Mouse (Mus musculus) layer of hippocampus, adult 9-10 months (tissue): Measurements from ENCODE around the gene Fcnb.

ENCODE experiments used
- DNase-seq: peaks from one replicate; pipeline ENCODE4 v3.0.0; 2022; ENCODE audit warnings: low spot score

Gene Fcnb

DNA sequence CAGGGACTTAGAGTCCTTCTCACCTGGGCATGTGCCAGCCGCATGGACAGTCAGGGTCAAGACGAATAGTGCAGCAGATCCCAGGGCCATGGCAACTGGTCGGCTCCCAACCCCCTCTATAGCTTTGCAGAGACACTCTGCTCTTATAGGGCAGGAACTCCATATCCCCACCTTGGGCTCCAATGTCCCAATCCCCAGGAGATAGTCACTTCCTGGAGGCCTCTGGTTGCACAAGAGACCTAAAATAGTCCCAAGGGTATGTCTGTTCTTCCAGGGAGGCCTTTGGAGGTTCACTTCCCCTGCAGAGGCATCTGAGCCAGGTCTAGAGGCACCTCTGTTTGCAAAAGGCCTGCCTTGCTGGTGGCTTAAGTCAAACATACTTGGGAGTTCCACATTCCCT, at the start of gene Fcnb:
Gene Fcnb (minus strand): TSS at position 118 of the 400 bp plus-strand sequence.
- DNase-seq, result no peak

DNA sequence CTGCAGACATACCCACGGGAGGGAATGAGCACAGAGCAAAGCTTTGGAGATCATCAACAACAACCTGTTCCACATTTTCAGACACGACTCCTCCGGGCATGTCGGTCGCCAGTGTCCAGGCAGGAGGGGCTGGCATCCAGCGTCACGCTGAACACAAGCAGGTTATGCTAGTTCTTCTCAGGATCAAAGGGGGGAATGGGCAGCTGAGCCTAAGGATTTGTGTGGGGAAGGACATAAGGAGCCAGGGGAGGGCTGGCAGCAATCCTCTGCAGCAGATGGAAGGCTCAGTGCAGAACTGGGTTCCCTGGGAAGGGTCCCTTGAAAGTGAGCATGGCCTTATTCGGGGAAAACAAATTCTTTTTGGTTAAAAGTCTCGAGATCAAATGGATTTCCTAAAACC, 49.1 kb upstream of the Fcnb start:
- DNase-seq, result no peak

GRCm38 (mm10) chr2:28132117-28132516, 47.4 kb upstream of the Fcnb start:
- DNase-seq, result no peak

DNA sequence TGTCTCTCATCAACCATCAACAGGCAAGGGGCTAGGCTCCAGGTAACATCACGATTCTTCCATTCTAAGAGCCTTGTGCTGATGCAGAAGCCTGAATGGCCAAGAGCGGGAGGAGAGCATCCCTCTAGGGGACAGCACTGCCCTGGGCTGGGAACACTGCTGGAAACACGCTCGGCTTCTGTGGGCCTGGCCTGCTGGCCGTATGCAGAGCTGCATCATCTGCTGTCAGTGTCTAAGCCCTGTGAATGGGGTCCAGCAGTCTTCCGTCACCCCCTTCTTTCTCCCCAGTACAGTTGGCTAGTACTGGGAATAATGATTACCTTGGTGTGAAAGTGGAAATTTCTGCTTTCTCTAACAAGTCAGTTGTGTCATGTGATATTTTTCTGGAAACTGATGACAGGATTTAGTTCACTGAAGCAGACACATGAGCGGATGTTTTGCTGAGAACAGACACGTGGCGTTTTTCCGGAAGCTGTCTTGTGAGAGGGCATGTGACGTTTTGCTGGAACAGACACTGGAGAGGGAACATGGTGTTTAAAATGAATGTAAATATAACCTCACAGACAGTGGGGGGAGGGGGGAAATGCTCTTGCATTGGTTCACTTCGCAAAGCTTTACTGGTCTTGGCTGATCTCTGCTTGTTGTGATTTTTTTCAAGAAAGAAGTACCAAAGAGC, 42.2 kb upstream of the Fcnb start:
- DNase-seq, result no peak

DNA sequence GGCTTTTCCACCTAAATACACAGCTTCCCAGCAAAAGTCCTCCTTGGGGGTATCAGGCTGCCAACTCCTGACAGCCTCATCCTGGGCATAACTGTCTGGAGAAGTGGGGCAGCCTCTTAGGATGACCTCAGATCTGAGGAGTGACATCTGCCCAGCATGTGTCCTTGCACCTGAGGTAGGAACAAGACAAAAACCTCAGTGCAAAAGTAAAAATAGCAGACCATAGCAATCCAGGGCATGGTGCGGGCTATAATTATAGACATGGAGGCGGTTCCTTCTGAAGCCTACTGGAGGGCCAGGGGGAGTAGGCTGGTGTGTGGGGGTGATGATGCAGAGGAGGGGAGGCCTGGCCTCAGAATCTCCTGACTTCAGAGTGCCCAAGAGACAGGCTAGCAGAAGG, 39.2 kb upstream of the Fcnb start:
- DNase-seq, result no peak

DNA sequence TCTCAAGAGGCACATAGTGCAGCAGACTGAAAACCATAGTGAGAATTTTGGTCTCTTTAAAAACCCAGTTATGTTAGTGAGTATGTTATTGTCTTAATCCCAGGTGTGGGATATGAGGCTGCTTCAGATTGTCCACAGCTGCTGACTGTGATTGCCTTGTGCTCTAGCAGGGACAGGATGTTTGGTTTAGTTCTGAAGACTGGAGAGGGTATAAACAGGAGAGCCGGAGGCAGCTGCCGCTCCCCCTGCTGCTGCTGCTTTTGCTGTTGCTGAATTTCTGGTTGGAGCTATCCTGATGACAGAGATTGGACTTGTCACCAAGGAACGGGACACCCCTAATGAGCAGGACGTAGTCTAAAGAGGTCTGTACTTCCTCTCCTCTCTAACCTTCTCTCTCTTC, 36.6 kb upstream of the Fcnb start:
- DNase-seq, result no peak

GRCm38 (mm10) chr2:28120342-28120741, 35.7 kb upstream of the Fcnb start:
- no peak for DNase-seq

- DNase-seq, result no peak
Observed at GRCm38 (mm10) chr2:28118518-28119116, 33.9 kb upstream of the Fcnb start.

GRCm38 (mm10) chr2:28117490-28118308, 33.0 kb upstream of the Fcnb start:
- no peak for DNase-seq

DNA sequence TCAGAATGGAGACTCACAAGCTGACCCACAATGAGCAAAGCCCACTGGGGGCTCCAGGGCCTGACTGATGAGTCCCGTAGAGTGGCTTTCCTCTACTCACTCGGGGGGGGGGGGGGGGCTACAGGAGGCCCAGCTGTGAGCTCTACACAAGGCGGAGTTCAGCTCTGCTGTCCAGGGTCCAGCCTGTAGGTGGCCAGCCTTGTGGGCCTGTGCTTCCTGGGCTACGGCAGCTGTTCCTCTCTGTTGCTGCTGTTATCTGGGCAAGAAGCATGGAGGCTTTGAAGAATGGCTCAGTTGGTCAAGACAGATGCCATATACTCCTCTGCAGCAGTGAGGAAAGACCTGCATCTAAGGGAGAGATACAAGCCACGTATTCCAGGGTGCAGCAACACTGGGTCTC, 24.1 kb upstream of the Fcnb start:
- no peak for DNase-seq

DNA sequence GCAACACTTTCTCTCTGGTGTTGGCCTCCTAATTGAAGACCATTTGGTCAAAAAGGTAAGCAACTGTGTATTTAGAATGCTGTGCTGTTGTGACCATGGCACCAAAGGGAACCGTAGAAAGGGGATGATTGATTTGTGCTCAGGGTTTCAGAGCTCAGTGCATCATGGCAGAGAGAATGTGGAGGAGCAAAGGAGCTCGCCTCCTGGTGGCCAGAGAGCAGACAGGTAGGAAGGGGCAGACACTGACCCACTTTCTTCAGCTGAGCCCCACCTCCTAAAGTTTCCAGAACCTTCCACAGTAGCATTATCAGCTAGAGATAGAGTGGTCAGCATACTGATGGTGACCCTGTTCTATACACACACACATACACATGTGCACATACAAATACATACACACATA, 21.3 kb upstream of the Fcnb start:
- DNase-seq, result no peak

DNA sequence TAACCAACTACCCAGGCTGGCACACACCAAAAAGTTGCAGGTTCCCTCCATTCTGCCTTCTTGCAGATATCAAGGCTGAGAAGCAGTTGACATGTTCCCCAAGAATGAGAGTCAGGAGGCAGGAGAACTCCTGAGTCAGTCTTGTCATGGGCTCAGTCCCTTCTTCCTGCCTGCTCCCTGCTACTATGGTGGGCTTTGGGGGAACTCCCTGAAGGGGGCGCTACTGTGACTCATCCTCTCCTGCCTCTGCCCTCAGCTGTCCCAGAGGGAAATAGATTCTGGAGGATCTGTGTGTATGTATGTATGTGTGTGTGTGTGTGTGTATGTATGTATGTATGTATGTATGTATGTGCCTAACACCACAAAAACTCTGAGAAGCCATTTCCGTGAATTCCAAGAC, 19.0 kb upstream of the Fcnb start:
- DNase-seq, result no peak

DNA sequence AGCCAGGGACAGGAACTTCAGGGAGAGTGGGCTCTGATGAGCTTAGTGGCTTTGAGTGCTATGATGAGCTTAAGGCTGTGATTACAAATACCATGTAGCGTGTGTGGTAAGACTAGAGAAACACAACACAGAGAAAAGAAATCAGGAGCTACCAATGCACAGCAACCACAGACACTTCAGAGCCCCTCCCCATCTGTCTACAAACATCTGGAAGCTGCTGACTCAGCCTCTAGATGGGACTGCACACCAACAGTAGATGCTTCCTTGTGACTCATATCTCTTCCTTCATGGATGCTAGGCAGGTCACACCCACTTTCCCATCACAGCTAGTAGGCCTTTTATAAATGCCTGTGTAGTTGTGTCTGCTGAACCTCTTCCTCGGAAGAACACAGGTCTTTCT, 17.2 kb upstream of the Fcnb start:
- no peak for DNase-seq

GRCm38 (mm10) chr2:28100796-28101483, 16.3 kb upstream of the Fcnb start:
- DNase-seq, result no peak

DNA sequence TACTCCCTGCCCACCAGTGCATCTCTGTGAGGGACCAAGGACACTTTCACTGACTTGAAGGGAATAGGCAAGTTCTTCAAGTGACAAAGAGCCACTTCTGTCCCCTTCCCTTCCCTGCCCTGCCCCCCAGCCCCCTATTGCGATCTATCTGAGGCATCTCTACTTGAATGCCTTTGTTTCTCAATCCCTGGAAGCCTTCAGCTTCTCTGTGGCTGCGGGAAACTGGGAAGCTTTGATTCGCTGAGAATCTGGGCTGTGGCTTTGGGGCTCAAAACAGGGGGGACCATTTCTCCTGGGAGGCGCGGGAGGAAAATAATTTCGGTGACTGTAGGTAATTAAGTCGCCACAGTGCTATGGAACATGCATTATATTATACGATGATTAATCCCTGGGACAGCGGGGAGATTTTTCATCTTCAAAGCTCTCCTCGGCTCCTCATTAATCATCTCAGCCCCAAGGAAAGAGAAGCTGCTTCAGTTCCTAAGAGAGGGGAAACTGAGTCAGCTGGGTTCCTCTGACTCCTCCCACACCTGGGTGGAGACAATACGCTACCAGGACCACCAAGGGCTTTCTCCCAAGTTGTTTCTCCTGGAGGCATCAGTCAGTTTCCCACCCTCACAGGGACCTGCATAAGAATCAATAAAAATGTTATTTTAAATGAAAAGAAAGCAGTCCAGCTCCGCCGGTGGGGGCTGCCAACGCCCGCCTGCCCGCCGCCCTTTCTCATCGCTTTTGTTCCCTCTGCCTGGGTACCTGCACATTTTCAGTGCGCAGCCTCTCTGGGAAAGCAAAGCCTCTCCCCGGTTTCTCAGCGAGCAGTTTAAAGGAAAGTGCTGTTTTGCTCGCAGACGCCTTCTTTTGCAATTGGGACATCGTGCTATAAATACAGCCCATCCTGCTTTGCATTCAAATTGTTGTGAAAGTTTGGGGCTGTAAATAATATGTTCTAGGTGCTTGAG, 14.1 kb upstream of the Fcnb start:
- DNase-seq, result no peak

- DNase-seq, result no peak
Observed at GRCm38 (mm10) chr2:28096751-28097309, 12.1 kb upstream of the Fcnb start.

- DNase-seq, result no peak
Observed at GRCm38 (mm10) chr2:28092099-28092498, 7.4 kb upstream of the Fcnb start.

- no peak for DNase-seq
Observed at GRCm38 (mm10) chr2:28091042-28091441, 6.4 kb upstream of the Fcnb start.

- no peak for DNase-seq
Observed at GRCm38 (mm10) chr2:28090299-28091008, 5.8 kb upstream of the Fcnb start.

DNA sequence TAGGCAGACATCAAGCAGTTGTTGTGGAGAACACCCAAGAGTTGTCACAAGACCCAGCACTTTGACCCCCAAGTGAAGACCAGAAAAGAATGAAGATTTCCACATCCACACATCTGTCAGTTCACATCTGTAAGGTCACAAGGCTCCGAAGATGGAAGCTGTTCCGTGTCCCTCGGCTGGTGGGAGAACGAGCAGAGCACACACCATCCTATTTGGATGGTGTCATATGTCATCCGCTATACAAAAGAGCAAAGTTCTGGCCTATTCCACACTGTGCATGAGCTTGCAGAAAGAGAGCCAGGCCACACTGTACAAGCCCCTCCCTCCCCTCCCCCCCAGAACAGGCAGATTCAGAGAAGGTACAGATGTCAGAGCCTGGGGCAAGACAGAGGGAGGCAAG, 4.4 kb upstream of the Fcnb start:
- DNase-seq, result no peak

- DNase-seq, result no peak
Observed at GRCm38 (mm10) chr2:28086112-28086511, 1.4 kb upstream of the Fcnb start.
